Mouse (Mus musculus): ENCODE results near the gene 2610528J11Rik. TPM values are rescaled to one million over a fixed set of nuclear protein-coding genes. Genes with fewer than 3 reads are reported as not detected.
"Not testable (repeated sequence)": the region's sequence is repeated elsewhere in the genome, so short reads cannot be mapped to it uniquely, and the experiment has no call there.

2610528J11Rik gene
- polyA plus RNA-seq, 1 experiment, result not detected

GRCm38 (mm10) chr4:118543158-118543530 is 16.3 kb downstream of the 2610528J11Rik start:
- H3K79me2 ChIP-seq (ENCODE audit: control insufficient read depth, insufficient read depth), result no peaks in the 10 kb centered on the region
- no peak overlapping the region for H3ac ChIP-seq (ENCODE audit: control insufficient read depth, insufficient read length)
- peak overlapping the region; percentile 14 for H3K4me2 ChIP-seq (ENCODE audit: low read depth)
- no peak for TF ChIP-seq REST (IDR thresholded peaks at IDR 0.05; ENCODE audit: insufficient read depth, insufficient read length)
- TF ChIP-seq MAX (IDR thresholded peaks at IDR 0.05; ENCODE audit: low read depth), result no peak
- TF ChIP-seq E2F4 (IDR thresholded peaks at IDR 0.05; ENCODE audit: insufficient read depth), result no peak
- no peak for TF ChIP-seq POLR2AphosphoS2 (IDR thresholded peaks at IDR 0.05; ENCODE audit: insufficient read length, low read depth)
- no peak for TF ChIP-seq CEBPB (IDR thresholded peaks at IDR 0.05; ENCODE audit: insufficient read depth, poor library complexity, severe bottlenecking)
- no peak for TF ChIP-seq USF1 (IDR thresholded peaks at IDR 0.05; ENCODE audit: low read depth)
- no peak for TF ChIP-seq SRF (IDR thresholded peaks at IDR 0.05; ENCODE audit: control insufficient read depth, insufficient read length, low read depth)
- TF ChIP-seq TCF12 (IDR thresholded peaks at IDR 0.05; ENCODE audit: insufficient read depth, poor library complexity, severe bottlenecking), result no peak
- H3K4me3 ChIP-seq, result no peak overlapping the region
- no peaks in the 10 kb centered on the region for H3K36me3 ChIP-seq (ENCODE audit: control insufficient read depth, insufficient read depth)
- peaks cover 45% of the 10 kb centered on the region for H3K27me3 ChIP-seq (ENCODE audit: control insufficient read depth, insufficient read depth, insufficient read length)

GRCm38 (mm10) chr4:118543592-118544260 is 16.9 kb downstream of the 2610528J11Rik start, which contains the start of gene Tmem125:
Gene Tmem125 (minus strand): TSS chr4:118544044.
- Histone ChIP-seq H3K4me3 (no peak within 1 kb of the TSS), H3K4me2 (ENCODE audit: low read depth) (peak within 1 kb of the TSS; percentile 14), H3K36me3 (ENCODE audit: control insufficient read depth, insufficient read depth) (no peaks in the 10 kb centered on the region), H3K27me3 (ENCODE audit: control insufficient read depth, insufficient read depth, insufficient read length) (peaks cover 39% of the 10 kb centered on the region), H3ac (ENCODE audit: control insufficient read depth, insufficient read length) (no peak within 1 kb of the TSS), H3K79me2 (ENCODE audit: control insufficient read depth, insufficient read depth) (no peaks in the 10 kb centered on the region)
- no peak for TF ChIP-seq MYOD1 (IDR thresholded peaks at IDR 0.05; ENCODE audit: control insufficient read depth in 1 of 3, insufficient read length in 2 of 3, low read depth in 2 of 3)
- no peak for TF ChIP-seq POLR2A (IDR thresholded peaks at IDR 0.05; ENCODE audit: insufficient read length, low read depth)
- no peak for TF ChIP-seq TCF12 (IDR thresholded peaks at IDR 0.05; ENCODE audit: insufficient read depth, poor library complexity, severe bottlenecking)
- TF ChIP-seq MYOG (IDR thresholded peaks at IDR 0.05; ENCODE audit: control insufficient read depth in 1 of 3, insufficient read depth in 1 of 3, insufficient read length in 2 of 3, low read depth in 2 of 3), result no peak
- no peak for TF ChIP-seq E2F4 (IDR thresholded peaks at IDR 0.05; ENCODE audit: insufficient read depth)
- no peak for TF ChIP-seq SRF (IDR thresholded peaks at IDR 0.05; ENCODE audit: control insufficient read depth, insufficient read length, low read depth)
- TF ChIP-seq POLR2AphosphoS2 (IDR thresholded peaks at IDR 0.05; ENCODE audit: insufficient read length, low read depth), result no peak
- TF ChIP-seq MAX (IDR thresholded peaks at IDR 0.05; ENCODE audit: low read depth), result no peak
- no peak for TF ChIP-seq REST (IDR thresholded peaks at IDR 0.05; ENCODE audit: insufficient read depth, insufficient read length)
- no peak for TF ChIP-seq CEBPB (IDR thresholded peaks at IDR 0.05; ENCODE audit: insufficient read depth, poor library complexity, severe bottlenecking)
- TF ChIP-seq USF1 (IDR thresholded peaks at IDR 0.05; ENCODE audit: low read depth), result no peak

GRCm38 (mm10) chr4:118544441-118545127 is 17.8 kb downstream of the 2610528J11Rik start:
- Histone ChIP-seq H3K79me2 (ENCODE audit: control insufficient read depth, insufficient read depth) (no peaks in the 10 kb centered on the region), H3K4me3 (no peak overlapping the region), H3K36me3 (ENCODE audit: control insufficient read depth, insufficient read depth) (no peaks in the 10 kb centered on the region), H3K27me3 (ENCODE audit: control insufficient read depth, insufficient read depth, insufficient read length) (peaks cover 42% of the 10 kb centered on the region), H3ac (ENCODE audit: control insufficient read depth, insufficient read length) (no peak overlapping the region), H3K4me2 (ENCODE audit: low read depth) (no peak overlapping the region)
- TF ChIP-seq E2F4 (IDR thresholded peaks at IDR 0.05; ENCODE audit: insufficient read depth), result no peak
- TF ChIP-seq MYOG (IDR thresholded peaks at IDR 0.05; ENCODE audit: control insufficient read depth in 1 of 3, insufficient read depth in 1 of 3, insufficient read length in 2 of 3, low read depth in 2 of 3), result no peak
- no peak for TF ChIP-seq REST (IDR thresholded peaks at IDR 0.05; ENCODE audit: insufficient read depth, insufficient read length)
- no peak for TF ChIP-seq POLR2AphosphoS2 (IDR thresholded peaks at IDR 0.05; ENCODE audit: insufficient read length, low read depth)
- TF ChIP-seq CEBPB (IDR thresholded peaks at IDR 0.05; ENCODE audit: insufficient read depth, poor library complexity, severe bottlenecking), result no peak
- TF ChIP-seq TCF3 (IDR thresholded peaks at IDR 0.05; ENCODE audit: insufficient read length, low read depth), result no peak
- TF ChIP-seq POLR2A (IDR thresholded peaks at IDR 0.05; ENCODE audit: insufficient read length, low read depth), result no peak
- no peak for TF ChIP-seq TCF12 (IDR thresholded peaks at IDR 0.05; ENCODE audit: insufficient read depth, poor library complexity, severe bottlenecking)
- TF ChIP-seq MYOD1 (IDR thresholded peaks at IDR 0.05; ENCODE audit: control insufficient read depth in 1 of 3, insufficient read length in 2 of 3, low read depth in 2 of 3), result no peak
- no peak for TF ChIP-seq MAX (IDR thresholded peaks at IDR 0.05; ENCODE audit: low read depth)
- TF ChIP-seq SRF (IDR thresholded peaks at IDR 0.05; ENCODE audit: control insufficient read depth, insufficient read length, low read depth), result no peak
- TF ChIP-seq USF1 (IDR thresholded peaks at IDR 0.05; ENCODE audit: low read depth), result no peak

GRCm38 (mm10) chr4:118547424-118548129 is 20.8 kb downstream of the 2610528J11Rik start:
- H3K4me3 ChIP-seq; H3K36me3 ChIP-seq (ENCODE audit: control insufficient read depth, insufficient read depth); H3K79me2 ChIP-seq (ENCODE audit: control insufficient read depth, insufficient read depth); H3K4me2 ChIP-seq (ENCODE audit: low read depth); H3ac ChIP-seq (ENCODE audit: control insufficient read depth, insufficient read length): not testable (repeated sequence)
- peaks cover 41% of the 10 kb centered on the region for H3K27me3 ChIP-seq (ENCODE audit: control insufficient read depth, insufficient read depth, insufficient read length)

All from myocyte (in vitro differentiated cells).